Mouse (Mus musculus): ENCODE results near the gene Pdcd1lg2.

Gene Pdcd1lg2

DNA sequence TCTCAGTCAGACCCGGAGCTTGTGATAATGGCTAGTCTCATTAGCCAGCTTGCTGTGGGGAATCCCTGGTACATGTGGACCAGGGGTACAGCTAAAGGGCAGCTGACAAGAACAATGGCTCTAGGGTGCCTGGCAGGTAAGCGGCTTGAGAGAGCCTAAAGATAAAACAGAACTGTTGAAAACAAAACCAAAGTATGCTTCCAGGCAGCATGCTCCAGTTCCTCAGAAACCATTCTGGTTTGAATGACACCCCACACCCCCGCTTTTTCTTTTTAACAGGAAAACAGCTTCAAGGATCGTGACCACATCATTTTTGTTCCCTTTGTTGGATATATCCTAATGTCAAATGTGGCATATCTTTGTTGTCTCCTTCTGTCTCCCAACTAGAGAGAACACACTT is at the start of gene Pdcd1lg2:
Pdcd1lg2 (plus strand) TSS at position 301 of the 400 bp plus-strand sequence.
- no peak for DNase-seq (ENCODE audit: low spot score)

DNA sequence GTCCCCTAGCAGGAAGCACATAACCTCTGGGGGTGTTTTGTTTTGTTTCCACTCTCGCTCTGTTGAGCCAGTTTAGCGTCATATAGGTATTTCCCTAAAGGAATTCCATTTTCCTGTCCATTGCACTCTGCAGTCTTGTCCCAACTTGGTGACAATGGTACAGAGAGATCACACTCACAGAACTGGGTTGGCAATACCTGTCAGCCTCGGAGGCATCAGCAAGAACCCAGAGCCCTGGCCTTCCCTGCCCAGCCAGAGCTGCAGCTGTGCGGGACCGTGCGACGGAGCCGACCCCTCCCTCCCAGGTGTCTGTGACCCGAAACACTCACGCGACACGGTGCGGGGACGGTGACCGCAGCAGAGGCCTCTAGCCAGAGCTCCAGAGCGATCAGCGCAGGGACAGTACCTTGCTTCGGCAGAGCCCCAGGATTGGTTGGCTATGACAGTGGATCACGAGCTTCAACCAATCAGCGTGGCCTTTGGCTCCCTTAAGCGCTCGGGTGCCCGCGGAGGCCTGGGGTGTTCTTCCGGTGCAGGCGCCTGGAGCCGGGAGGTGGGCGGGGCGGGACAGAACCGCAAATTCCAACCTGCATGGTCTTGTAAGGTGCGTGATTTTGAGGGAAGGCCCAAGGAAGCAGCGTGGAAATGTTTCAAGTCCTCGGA is 49.1 kb upstream of the Pdcd1lg2 start:
- DNase-seq (ENCODE audit: low spot score), result peak; percentile 89

DNA sequence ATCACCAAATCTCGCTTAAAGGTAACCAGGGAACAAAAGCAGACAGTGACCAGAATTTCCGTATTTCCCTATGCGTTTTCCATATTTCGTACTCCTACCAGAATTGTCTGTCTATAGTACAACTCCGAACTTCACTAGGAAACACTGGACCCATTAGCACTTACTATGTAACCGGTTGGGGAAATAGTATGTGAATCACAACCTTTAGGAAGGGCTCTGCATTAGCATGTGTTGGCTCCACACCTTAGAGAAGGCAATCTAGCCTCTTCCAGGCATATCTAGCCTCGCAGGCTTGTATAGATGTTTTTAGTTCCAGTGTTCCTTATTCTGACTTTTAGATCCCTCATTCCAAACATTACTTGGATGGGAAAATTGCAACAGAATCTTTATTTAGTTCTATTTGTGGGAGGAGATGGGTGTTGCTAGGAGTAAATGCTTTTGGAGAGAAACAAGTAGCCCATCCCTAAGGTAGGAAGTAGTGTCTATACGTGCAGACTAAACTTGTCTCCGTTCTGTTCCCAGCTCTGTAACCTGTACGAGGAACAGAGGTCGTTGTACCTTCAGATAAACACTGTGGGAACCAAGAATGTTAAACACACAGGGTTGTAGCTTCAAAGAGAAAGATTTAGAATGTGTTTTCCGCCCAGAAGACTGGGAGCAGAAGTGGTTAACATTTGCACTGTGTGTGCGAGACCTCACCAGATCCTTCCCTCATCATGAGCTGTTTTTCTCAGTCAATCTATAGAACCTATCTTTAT is 48.4 kb upstream of the Pdcd1lg2 start:
- no peak for DNase-seq (ENCODE audit: low spot score)

DNA sequence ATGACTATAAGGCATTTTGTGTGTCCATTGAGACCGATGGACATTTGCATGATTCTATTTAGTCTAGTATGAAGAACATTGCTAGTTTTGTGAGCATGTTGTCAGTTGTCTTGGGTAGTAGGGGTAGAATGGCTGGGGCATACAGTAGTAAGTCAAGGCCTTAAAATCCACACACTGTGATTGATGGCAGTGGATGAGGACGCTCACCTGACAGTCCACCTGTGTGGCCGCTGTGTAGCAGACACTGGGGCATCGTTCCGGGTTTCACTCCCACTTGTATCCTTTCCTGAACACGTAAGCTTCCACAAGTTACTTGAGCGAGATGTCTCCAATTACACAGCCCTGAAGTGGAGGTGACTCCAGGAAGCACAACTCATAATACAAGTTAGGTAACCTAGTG is 47.2 kb upstream of the Pdcd1lg2 start:
- DNase-seq (ENCODE audit: low spot score), result no peak

DNA sequence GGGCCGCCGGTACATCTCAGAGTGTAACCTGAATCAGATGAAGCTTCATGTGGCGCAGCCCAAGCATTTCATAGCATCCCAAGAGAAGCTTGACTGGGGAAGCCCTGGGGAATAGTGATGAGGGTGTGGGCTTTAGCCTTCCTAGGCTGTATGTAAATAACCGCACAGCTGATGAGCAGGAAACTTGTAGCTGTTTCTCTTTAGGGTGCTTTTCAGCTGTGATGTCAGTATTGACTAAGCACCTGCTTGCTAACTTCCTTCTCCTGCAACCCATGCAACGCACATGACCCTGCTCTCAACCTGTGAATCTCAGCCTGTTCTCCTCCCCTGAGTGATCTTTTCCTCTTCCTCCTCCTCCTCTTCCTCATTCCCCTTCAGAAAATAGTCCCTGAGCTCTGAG is 46.6 kb upstream of the Pdcd1lg2 start:
- DNase-seq (ENCODE audit: low spot score), result no peak

DNA sequence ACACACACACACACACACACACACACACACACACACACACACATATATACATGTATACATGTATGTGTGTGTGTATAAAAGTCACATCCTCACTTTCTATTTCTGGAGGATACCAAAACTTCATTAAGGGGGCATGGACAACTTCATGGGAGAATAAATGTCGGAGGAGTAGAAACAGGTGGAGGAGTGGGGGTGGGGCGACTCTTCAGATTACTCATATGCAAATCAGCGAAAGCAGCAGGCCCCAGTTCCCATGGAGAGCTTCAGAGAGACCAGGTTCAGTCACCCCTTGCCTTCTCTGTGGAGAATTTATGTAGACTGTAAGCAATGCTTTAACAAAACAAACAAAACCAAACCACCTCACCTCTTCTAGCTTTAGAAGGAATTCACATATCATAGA is 45.6 kb upstream of the Pdcd1lg2 start:
- DNase-seq (ENCODE audit: low spot score), result no peak

DNA sequence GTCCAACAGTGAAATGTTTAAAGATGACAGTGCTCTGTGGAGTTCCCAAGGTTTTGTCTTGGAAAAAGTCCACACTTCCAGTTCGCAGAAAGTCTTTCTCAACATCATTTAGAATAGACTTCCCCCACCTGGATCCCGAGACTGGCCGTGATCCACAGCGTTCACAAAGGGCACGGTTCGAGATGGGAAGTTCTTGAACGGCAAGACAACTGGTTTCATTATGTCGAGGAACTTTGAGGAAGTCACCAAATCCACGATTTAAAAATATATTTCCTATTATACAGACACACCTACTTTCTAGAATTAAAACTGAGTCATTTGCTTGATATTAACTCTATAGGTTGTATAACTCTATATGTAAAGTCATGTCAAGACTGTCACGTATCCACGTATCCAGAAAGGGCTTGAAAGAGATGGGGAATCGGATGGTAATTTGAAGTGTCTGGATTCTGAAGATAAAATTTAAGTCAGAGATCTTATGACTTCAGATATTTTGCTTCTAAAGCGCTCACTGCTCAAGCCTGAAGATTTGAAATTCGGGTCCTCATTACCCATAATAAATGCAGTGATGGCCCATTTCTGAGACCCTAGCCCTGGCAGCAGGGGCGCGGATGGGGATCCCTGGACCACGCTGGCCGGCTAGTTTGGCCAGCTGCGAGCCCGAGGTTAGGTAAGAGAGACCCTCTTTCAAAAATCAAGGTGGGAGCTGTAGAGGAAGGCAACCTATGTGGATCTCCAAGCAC is 44.3 kb upstream of the Pdcd1lg2 start:
- DNase-seq (ENCODE audit: low spot score), result no peak

DNA sequence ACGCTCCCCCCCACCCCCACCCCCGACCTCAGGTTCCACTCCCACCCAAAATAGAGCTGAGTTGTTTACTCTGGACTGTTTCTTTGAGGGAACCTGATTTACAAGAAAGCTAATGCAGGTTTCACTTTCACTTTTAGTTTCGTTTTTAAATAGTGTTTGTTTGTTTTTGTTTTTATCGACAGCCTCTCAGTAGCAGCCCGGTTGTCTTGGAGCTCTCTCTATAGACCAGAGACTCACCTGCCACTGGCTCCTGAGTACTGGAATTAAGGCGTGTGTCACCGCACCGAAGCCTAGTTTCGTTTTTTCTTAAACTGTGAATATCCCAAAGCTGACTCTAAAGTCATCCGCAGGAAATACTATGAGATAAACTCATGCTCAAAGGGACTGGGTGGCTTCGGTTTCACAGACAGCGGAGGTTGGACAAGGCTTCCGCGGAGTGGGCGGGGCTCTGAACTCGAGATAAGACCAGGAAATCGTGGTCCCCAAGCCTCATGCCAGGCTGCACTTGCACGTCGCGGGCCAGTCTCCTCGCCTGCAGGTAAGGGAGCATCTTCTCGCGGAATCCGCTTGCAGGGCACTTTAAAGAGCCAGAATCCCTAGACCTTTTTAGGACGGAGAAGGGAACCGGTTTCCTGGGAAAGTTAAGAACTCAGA is 43.6 kb upstream of the Pdcd1lg2 start, which contains the start of the genes Plgrkt and Cd274:
Plgrkt (minus strand) TSS at position 422 of the 654 bp plus-strand sequence.
Cd274 (plus strand) TSS at position 487 of the 654 bp plus-strand sequence.
- DNase-seq (ENCODE audit: low spot score), result peak; percentile 65

DNA sequence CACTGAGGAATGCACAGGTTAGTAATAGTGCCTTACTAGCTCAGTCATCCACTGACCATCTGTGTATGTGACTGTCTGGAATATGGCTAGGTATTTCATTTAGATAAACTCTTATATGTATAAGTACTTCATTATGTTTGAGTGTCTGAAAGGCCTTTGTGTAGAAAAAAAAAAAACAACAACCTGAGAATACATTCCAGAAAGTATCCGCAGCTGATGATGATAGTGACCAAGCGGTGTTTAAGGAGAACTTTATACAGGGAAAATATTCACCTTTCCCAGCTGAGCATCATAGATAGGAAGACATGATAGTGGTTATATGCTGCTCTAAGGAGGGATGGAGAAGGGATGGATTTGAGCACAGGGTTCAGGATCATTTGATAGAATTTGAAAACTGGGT is 42.7 kb upstream of the Pdcd1lg2 start:
- no peak for DNase-seq (ENCODE audit: low spot score)

DNA sequence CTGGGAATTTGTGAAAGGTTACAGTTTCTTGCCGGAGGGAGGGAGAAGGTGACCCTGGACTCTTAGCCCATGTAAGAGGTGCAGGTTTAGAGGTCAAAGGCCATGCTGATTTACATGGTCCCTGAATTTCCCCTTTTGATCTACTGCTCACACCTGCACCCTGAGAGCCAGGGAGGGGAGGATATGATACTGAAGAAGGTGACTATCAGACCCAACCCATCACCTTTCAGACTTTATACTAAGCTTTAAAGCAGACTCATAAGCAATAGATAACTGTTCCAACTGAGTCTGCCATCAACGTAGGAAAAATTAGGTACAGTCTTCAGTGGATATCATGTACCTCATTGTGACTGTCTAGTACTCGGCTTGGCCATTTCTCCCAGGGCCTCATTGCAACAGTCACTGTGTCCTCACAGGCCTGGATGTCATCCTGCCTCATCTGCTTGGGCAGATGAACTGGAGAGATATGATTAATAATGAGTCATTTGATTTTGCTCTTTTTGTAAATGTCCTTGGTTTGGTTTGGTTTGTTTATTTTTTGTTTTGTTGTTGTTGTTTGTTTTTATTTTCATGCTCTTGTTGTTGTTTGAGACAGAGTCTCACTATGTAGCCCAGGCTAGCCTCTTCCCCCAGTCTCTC is 41.9 kb upstream of the Pdcd1lg2 start:
- DNase-seq (ENCODE audit: low spot score), result no peak

DNA sequence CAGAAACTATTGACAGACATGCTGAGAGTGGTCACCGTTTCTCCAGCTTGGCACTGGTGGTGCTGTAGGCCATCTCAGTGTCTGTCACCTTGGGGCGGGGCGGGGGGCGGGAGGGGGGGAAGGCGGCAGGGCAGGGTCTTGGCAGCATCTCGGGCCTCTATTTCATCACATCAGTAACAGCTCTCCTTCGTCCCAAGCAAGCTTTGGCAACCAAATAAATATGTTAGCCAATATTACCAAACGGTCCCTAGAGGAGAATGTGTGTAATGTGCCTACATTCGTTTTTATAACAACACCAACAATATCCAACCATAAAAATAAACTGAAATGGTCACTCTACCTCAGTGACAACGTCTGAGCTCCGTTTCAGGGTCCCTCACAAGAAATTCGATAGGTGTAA is 40.6 kb upstream of the Pdcd1lg2 start:
- DNase-seq (ENCODE audit: low spot score), result no peak

DNA sequence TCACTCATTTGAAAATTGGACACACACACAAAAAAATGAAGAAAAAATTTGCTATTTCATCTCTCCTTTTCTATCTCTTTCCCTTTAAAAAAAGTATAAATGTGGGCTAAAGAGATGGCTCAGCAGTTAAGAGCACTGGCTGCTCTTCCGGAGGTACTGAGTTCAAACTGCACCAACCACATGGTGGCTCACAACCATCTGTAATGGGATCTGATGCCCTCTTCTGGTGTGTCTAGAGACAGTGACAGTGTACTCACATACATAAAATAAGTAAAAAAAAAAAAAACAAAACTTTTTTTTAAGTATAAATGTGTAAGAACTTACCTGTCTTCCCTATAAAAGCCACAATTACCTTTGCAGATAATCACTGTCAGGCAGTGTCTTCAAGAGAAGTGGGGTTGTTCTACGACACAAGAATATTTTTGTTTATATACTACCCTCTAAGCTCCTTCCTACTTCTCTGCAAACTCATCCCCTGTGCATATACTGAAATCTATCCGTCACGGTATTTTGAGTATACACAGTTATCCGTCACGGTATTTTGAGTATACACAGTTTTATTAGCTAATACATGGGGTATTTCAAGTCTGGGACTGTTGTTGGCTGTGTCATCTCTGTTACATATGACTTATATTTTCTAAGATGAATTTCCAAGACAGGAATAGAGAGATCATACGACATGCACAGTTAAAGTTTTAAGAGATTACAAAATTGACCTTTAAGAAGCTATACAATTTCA is 40.0 kb upstream of the Pdcd1lg2 start:
- no peak for DNase-seq (ENCODE audit: low spot score)

DNA sequence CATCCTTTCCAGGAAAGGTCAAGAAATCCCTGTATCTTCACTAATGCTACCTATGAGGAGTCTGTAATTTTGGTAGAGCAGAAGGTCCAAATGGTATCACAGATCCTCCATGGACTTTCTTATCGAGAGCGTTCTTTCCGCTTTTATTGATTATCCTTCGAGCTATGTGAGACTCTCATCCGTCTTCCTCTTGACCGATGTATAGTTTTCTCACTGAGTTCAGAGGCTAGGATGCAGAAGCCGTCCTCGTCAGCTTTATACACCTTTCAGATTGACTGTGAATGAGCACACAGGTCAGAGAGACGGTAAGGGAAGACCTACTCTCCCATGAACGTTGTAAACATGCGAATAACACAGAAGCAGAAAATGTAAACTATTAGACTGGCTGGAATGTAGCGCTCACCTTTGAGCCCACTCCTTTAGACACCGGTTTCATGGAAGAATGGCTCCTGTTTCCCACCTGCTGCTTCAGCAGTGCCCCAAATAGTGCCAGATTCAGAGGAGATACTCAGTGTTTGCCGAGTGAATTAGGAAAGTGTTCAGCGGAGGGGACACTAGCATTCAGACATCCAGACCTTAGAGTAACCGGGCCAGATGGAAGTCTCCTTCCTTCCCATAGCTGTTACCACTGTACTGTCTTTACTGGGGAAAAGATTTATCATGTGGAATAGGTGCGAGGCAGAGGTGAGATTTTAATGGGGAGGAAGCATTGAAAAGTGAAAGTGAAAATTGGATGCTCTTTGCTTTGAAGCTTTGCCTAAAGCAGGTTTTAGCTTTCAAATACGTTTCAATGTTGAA is 39.2 kb upstream of the Pdcd1lg2 start:
- no peak for DNase-seq (ENCODE audit: low spot score)

DNA sequence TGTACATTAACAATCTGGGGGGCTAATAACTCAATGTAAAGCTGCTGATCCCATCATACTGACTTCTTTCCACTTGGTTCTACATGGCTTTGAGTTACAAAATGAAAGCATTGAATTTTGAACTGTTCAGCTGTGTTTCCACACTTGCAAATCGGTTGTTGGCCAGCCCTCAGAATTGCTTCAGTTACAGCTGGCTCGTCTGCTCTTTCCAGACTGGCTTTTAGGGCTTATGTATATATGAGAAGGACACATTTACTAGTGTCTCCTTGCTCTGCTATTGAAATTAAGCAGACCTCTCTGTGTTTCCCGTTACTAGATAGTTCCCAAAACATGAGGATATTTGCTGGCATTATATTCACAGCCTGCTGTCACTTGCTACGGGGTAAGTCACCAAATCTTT is 38.6 kb upstream of the Pdcd1lg2 start:
- DNase-seq (ENCODE audit: low spot score), result no peak

DNA sequence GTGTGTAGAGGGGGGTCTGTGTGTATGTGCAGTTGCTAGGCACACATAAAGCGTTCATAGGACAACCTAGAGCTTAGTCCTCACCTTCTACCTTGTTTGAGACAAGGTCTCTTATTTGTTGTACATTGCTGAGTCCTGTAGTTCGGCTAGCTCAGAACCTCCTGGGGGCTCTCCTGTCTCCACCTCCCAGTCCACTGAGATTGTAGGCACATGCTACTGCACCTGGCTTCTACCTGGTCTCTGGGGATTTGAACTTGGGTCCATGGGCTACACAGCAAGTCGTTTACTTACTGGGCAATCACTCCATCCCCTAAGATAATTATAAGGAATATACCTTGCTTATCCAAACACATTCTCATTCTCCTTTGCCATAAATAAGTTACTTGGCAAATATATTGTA is 38.1 kb upstream of the Pdcd1lg2 start:
- DNase-seq (ENCODE audit: low spot score), result no peak

DNA sequence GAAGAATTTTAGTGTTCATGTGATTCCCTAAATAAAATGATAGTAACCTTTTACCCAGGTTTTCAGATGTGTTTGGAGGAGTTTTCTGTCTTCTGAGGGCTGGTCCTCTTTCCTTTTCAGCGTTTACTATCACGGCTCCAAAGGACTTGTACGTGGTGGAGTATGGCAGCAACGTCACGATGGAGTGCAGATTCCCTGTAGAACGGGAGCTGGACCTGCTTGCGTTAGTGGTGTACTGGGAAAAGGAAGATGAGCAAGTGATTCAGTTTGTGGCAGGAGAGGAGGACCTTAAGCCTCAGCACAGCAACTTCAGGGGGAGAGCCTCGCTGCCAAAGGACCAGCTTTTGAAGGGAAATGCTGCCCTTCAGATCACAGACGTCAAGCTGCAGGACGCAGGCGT is 37.3 kb upstream of the Pdcd1lg2 start:
- DNase-seq (ENCODE audit: low spot score), result no peak

DNA sequence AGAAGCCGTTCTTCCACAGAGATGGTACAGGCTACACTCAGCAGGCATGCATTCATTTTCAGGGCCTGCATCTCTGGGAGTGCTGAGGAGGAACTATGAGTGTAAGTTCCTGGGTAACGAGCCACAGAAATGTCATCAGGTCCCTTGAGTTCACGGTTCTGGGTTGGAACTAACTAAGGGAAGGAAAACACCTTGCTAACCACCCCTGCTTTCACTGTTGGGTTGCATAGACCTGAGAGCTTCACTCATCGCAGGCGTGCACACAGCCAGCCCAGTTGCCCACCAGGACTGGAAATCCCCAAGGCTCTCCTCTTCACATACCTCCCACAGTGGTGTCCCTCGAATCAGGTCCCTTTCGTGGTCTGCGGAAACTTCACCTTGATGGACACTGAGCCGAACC is 35.8 kb upstream of the Pdcd1lg2 start:
- DNase-seq (ENCODE audit: low spot score), result no peak

DNA sequence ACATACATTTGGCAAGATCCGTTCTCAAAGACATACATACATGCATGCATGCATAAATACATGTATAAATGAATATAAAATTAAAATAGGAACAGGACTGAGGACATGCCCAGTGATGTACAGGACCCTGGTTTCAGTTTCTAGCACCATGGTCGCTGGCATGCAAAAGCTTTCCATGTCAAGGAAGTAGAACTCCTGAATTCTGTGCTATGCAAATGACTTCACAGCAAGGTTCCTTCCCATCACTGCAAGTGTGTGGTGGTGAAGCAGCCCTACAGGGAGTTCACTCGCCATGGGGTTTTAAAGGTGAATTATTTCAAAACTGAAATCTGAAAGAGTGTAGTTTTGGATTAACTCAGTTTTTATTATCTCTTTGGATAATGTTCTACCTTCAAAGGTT is 34.3 kb upstream of the Pdcd1lg2 start:
- DNase-seq (ENCODE audit: low spot score), result no peak

DNA sequence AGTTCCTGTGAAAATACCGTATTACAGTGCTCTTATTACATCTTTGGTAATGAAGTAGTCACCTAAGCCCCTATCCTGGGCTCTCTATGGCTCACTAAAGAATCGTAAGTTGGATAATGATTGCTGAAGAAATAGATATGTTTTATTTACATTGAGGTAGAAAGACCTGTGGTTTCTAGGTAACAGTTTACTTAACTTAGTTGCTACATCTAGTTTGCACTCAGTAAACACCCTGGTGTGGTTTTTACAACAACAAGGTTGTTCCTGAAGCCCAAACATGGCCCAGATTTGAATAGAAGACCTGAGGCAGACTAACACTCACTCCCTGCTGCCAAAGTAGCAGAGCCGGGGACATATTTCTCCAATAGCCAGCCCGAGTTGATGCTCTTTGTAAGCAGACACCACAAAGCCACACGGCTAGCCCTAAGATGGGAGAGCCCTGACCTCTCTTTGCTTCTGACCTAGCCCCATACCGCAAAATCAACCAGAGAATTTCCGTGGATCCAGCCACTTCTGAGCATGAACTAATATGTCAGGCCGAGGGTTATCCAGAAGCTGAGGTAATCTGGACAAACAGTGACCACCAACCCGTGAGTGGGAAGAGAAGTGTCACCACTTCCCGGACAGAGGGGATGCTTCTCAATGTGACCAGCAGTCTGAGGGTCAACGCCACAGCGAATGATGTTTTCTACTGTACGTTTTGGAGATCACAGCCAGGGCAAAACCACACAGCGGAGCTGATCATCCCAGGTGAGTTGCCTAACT is 30.7 kb upstream of the Pdcd1lg2 start:
- DNase-seq (ENCODE audit: low spot score), result no peak

DNA sequence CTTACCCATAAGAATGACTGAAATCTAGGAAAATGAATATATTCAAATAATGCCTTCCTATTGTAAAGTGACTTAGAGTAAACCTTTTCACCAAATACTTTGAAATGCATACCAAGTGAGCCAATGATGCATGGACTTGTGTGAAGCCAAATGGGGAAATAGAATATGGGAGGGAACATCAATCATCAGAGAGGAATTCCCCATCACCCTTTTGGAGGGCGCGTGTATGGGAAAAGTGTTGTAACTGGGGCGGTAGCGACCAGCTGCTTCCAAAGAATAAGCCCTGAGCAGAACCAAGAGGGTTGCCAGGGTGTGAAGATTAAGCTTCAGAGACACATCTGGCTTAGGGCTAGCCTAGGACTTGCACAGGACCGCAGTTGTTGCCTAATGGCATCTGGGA is 27.4 kb upstream of the Pdcd1lg2 start:
- no peak for DNase-seq (ENCODE audit: low spot score)

Measured in ovary, adult 18-20 months (tissue).